Mouse (Mus musculus): ENCODE results near the gene 2610318N02Rik.

2610318N02Rik gene

GRCm38 (mm10) chr16:17110771-17111743 lies 13.9 kb downstream of the 2610318N02Rik start, which contains the start of gene Ppil2:
TSS of gene Ppil2 (minus strand) at chr16:17111257.
- DNase-seq (ENCODE audit: low read depth, low spot score) = peak; percentile 73

GRCm38 (mm10) chr16:17104600-17104999 lies 20.4 kb downstream of the 2610318N02Rik start:
- no peak for DNase-seq (ENCODE audit: low read depth, low spot score)

- DNase-seq (ENCODE audit: low read depth, low spot score) = no peak
Measured at GRCm38 (mm10) chr16:17102630-17103220, 22.2 kb downstream of the 2610318N02Rik start.

GRCm38 (mm10) chr16:17096938-17097337 lies 28.0 kb downstream of the 2610318N02Rik start:
- no peak for DNase-seq (ENCODE audit: low read depth, low spot score)

GRCm38 (mm10) chr16:17088346-17088745 lies 36.6 kb downstream of the 2610318N02Rik start:
- no peak for DNase-seq (ENCODE audit: low read depth, low spot score)

GRCm38 (mm10) chr16:17086669-17087193 lies 38.2 kb downstream of the 2610318N02Rik start:
- DNase-seq (ENCODE audit: low read depth, low spot score) = no peak

- no peak for DNase-seq (ENCODE audit: low read depth, low spot score)
Measured at GRCm38 (mm10) chr16:17086241-17086640, 38.7 kb downstream of the 2610318N02Rik start.

- no peak for DNase-seq (ENCODE audit: low read depth, low spot score)
Measured at GRCm38 (mm10) chr16:17085636-17086035, 39.3 kb downstream of the 2610318N02Rik start.

- no peak for DNase-seq (ENCODE audit: low read depth, low spot score)
Measured at GRCm38 (mm10) chr16:17082121-17082792, 42.7 kb downstream of the 2610318N02Rik start.

GRCm38 (mm10) chr16:17078101-17078500 lies 46.9 kb downstream of the 2610318N02Rik start:
- no peak for DNase-seq (ENCODE audit: low read depth, low spot score)

GRCm38 (mm10) chr16:17076869-17077268 lies 48.1 kb downstream of the 2610318N02Rik start:
- DNase-seq (ENCODE audit: low read depth, low spot score) = no peak

- no peak for DNase-seq (ENCODE audit: low read depth, low spot score)
Measured at GRCm38 (mm10) chr16:17076301-17076700, 48.7 kb downstream of the 2610318N02Rik start.

- DNase-seq (ENCODE audit: low read depth, low spot score) = no peak
Measured at GRCm38 (mm10) chr16:17073000-17073399, 52.0 kb downstream of the 2610318N02Rik start.

GRCm38 (mm10) chr16:17070716-17071115 lies 54.3 kb downstream of the 2610318N02Rik start:
- no peak for DNase-seq (ENCODE audit: low read depth, low spot score)

GRCm38 (mm10) chr16:17069511-17070443 lies 55.2 kb downstream of the 2610318N02Rik start, which contains the start of gene Ypel1:
TSS of gene Ypel1 (plus strand) at chr16:17069696.
- DNase-seq (ENCODE audit: low read depth, low spot score) = peak; percentile 54

- DNase-seq (ENCODE audit: low read depth, low spot score) = no peak
Measured at GRCm38 (mm10) chr16:17067552-17067951, 57.4 kb downstream of the 2610318N02Rik start.
